Mouse (Mus musculus) midbrain, embryonic 11.5 days (tissue): Measurements from ENCODE around the gene Clec16a. TPM values are rescaled to one million over a fixed set of nuclear protein-coding genes. Genes with fewer than 3 reads are reported as not detected.

Experiments used
- ATAC-seq: fragments of 200-750 bp; cut with Nextera tagmentation; 2 replicates; pipeline ENCODE4 v1.8.0; 2017; ENCODE audit warnings: moderate TSS enrichment, moderate library complexity; ENCODE audit not compliant: low FRiP score
- DNase-seq: peaks from one replicate; pipeline ENCODE4 v3.0.0; 2015; ENCODE audit warnings: low spot score; ENCODE audit errors: missing footprints
- H3K27ac ChIP-seq: fragments of 300-500 bp; sonication (generic); 2 replicates; pipeline ENCODE4 v1.5.1; 2014; ENCODE audit warnings: low read depth, low read length
- H3K27me3 ChIP-seq: fragments of 300-500 bp; sonication (generic); 2 replicates; pipeline ENCODE4 v1.6.1; 2014; ENCODE audit warnings: mild to moderate bottlenecking, low read length, moderate library complexity, mixed read lengths; ENCODE audit not compliant: control insufficient read depth, insufficient read depth
- H3K36me3 ChIP-seq: fragments of 300-500 bp; sonication (generic); 2 replicates; pipeline ENCODE4 v1.6.1; 2014; ENCODE audit warnings: mild to moderate bottlenecking, low read length, moderate library complexity, mixed read lengths; ENCODE audit not compliant: control insufficient read depth, insufficient read depth
- H3K4me1 ChIP-seq: fragments of 300-500 bp; sonication (generic); 2 replicates; pipeline ENCODE4 v1.6.1; 2014; ENCODE audit warnings: low read length; ENCODE audit not compliant: control insufficient read depth, insufficient read depth
- H3K4me2 ChIP-seq: fragments of 300-500 bp; sonication (generic); 2 replicates; pipeline ENCODE4 v1.6.1; 2014; ENCODE audit warnings: mild to moderate bottlenecking, moderate library complexity
- H3K4me3 ChIP-seq: fragments of 300-500 bp; sonication (generic); 2 replicates; pipeline ENCODE4 v1.5.1; 2014; ENCODE audit warnings: low read depth, low read length
- H3K9ac ChIP-seq: fragments of 300-500 bp; sonication (generic); 2 replicates; pipeline ENCODE4 v1.6.1; 2014; ENCODE audit warnings: low read length
- H3K9me3 ChIP-seq: fragments of 300-500 bp; sonication (generic); 2 replicates; pipeline ENCODE4 v1.6.1; 2016; ENCODE audit warnings: low read length; ENCODE audit not compliant: control insufficient read depth
- WGBS: fragments of 180-500 bp; shearing (Covaris S2); extraction: QIAGEN DNeasy Blood & Tissue Kit; methylation state at CpG from one replicate; pipeline ENCODE4 v1.1.7; 2014; 5-methylcytosine and 5-hydroxymethylcytosine counted together
- polyA plus RNA-seq: library from polyadenylated mRNA; unstranded; fragments of >200 nt; fragmentation: Nextera tagmentation; extraction: Ambion mirVana; gene quantifications from 2 replicates; pipeline ENCODE4 v1.2.1, GENCODE M21; 2014

Gene Clec16a
- 41.2 and 43.4 TPM in 2 replicates for polyA plus RNA-seq

DNA sequence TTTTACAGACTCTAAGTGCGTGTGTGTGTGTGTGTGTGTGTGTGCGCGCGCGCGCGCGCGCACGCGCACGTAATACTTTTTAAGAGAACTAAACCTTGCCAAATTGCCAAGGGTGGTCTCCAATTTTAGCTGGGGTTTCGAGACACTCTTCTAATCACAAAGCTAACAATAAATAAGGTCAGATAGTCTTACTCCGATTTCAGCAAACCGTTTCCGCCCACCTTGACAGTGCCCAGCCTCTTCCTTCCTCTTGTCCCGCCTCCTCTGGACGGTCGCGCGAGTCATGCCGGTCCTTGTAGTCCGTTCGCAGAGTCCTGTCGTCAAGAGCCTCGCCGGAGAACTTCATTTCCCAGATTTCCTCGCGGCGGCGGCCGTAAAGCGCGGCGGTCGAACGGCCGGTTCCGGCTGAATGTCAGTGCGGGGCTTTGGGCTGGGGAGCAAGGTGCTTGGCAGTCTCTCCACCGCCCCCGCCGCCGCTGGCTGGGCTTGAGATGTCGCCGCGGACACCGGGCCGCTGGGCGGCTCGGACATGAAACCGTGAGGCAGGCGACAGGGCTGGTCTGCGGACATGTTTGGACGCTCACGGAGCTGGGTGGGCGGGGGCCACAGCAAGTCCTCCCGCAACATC is at the start of gene Clec16a:
TSS of gene Clec16a (plus strand) at position 345 of the 628 bp plus-strand sequence.
- ATAC-seq = peak; percentile 89
- peak within 1 kb of the TSS; percentile 79 for H3K9ac ChIP-seq
- H3K4me3 ChIP-seq = peak within 1 kb of the TSS; percentile 80
- H3K9me3 ChIP-seq = no peaks in the 10 kb centered on the region
- WGBS = under 1% methylated on average over 58 of the region's 58 CpGs
- peaks cover 25% of the 10 kb centered on the region for H3K4me1 ChIP-seq
- peak within 1 kb of the TSS; percentile 46 for H3K4me2 ChIP-seq
- H3K27ac ChIP-seq = no peak within 1 kb of the TSS
- peak; percentile 100 for DNase-seq
- no peaks in the 10 kb centered on the region for H3K27me3 ChIP-seq
- no peaks in the 10 kb centered on the region for H3K36me3 ChIP-seq

DNA sequence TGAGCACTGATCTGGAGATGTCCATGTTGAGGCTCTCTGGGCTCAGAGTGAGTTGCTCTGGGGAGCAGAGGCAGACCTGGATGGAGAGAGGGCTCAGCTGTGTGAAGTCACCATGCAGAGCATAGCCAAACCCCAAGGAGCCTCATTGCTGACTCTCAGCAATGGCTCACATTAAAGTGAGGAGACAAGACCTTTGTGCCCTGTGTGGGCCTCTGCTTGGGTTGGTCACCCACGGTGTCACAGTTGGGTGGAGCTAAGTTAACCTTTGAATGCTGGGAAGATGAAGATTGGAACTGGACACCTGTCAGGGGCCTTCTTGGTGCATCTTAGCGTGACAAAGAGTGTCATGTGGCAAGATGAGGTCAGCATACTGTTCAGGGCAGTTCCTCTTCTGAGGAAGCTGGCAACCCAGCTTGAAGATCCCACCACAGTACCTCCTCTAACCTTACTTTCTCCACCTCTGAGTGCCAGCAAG is 49.3 kb upstream of the Clec16a start:
- Histone ChIP-seq H3K4me3 (no peak overlapping the region), H3K9me3 (no peaks in the 10 kb centered on the region), H3K4me1 (no peaks in the 10 kb centered on the region), H3K27ac (no peak overlapping the region), H3K9ac (no peak overlapping the region), H3K27me3 (no peaks in the 10 kb centered on the region), H3K4me2 (no peak overlapping the region), H3K36me3 (no peaks in the 10 kb centered on the region)
- no peak for DNase-seq
- 68% methylated on average over 2 of the region's 2 CpGs for WGBS
- no peak for ATAC-seq

DNA sequence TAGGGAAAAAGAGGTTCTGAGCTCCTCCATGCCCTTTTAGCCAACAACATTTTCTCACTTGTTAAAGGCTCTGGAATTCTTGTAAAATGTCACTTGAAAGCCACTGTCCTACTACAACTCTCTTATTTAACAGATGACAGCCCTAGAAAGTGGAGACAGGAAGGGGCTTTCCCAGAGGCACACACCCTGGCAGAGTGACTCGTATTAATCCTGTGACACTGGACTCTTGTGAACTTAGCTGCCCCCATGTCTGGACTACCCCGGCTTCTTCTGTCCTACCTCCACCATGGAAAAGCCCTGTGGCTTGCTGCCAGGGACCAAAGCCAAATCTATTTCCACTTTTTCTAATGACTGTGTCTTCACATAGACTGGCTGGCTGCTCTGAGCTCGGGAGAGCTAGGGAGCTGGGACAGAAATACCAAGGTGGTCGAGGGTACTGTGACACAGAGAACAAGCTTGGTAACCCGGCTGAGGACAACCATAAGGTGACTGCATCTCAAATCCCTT is 47.0 kb upstream of the Clec16a start:
- Histone ChIP-seq H3K4me3 (no peak overlapping the region), H3K4me1 (no peaks in the 10 kb centered on the region), H3K9ac (no peak overlapping the region), H3K27ac (no peak overlapping the region), H3K36me3 (no peaks in the 10 kb centered on the region), H3K9me3 (no peaks in the 10 kb centered on the region), H3K27me3 (no peaks in the 10 kb centered on the region), H3K4me2 (no peak overlapping the region)
- ATAC-seq (no peak), DNase-seq (no peak)
- WGBS = 81% methylated on average over 5 of the region's 5 CpGs

DNA sequence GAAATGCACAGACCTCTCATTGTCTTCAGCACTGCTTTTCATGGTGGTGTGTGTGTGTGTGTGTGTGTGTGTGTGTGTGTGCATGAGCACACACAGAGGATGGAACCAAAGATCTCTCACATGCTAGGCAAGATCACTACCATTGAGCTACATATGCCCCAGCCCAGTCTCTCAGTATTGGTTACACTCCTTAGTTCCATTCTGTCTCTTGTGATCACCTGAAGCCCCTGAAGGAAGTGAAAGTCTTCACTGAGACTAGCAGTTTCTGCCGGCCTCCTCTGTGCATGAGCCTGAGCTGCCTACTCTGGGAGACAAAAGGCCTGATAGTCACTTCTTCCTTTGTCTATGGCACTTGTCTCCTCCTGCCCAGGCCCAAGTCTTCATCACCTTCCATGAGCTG is 46.0 kb upstream of the Clec16a start:
- WGBS = 45% methylated on average over 1 of the region's 1 CpGs
- DNase-seq (no peak), ATAC-seq (no peak)
- H3K4me2 ChIP-seq = no peak overlapping the region
- no peaks in the 10 kb centered on the region for H3K27me3 ChIP-seq
- H3K4me3 ChIP-seq = no peak overlapping the region
- H3K27ac ChIP-seq = no peak overlapping the region
- no peaks in the 10 kb centered on the region for H3K9me3 ChIP-seq
- no peaks in the 10 kb centered on the region for H3K36me3 ChIP-seq
- no peaks in the 10 kb centered on the region for H3K4me1 ChIP-seq
- no peak overlapping the region for H3K9ac ChIP-seq

DNA sequence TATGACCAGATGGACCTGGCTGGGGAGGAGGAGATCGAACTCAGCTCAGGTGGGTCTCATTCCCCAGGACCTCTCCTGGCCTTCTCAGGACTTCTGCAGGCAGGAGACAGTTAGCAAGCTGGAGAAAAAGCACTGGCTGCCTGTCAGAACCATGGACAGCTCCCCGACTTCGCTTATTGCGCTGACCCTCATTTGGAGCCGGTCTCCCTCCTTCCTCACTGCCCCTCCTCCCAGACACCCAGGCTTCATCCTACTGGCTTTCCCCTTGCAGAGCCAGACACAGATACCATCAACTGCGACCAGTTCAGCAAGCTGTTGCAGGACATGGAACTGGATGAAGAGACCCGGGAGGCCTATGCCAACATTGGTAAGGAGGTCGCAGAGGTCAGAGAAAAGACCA is 43.3 kb upstream of the Clec16a start:
- peak; percentile 92 for DNase-seq
- 12% methylated on average over 8 of the region's 8 CpGs for WGBS
- Histone ChIP-seq H3K36me3 (no peaks in the 10 kb centered on the region), H3K4me1 (no peaks in the 10 kb centered on the region), H3K9me3 (no peaks in the 10 kb centered on the region), H3K27me3 (no peaks in the 10 kb centered on the region), H3K9ac (no peak overlapping the region), H3K27ac (no peak overlapping the region), H3K4me3 (no peak overlapping the region), H3K4me2 (no peak overlapping the region)
- no peak for ATAC-seq

DNA sequence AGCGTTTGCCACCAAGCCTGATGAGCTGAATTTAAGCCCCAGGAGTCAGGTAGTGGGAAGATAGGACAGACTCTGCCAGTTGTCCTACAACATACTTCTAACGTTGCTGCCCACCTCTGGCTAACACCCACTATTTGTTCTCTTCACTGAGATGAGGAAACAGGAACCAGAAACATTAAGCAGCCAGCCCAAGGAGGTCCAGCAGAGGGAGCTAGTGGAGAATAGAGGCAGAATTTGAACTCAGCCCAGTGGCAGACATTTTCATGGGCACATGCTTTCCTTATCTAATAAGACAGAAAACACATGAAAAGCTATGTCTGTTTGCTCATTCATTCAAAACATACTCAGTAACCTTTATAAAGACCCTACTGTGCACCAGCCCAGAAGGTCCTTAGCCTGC is 42.1 kb upstream of the Clec16a start:
- Histone ChIP-seq H3K4me1 (no peaks in the 10 kb centered on the region), H3K4me2 (no peak overlapping the region), H3K9me3 (no peaks in the 10 kb centered on the region), H3K9ac (no peak overlapping the region), H3K27me3 (no peaks in the 10 kb centered on the region), H3K4me3 (no peak overlapping the region), H3K36me3 (no peaks in the 10 kb centered on the region), H3K27ac (no peak overlapping the region)
- WGBS = 72% methylated on average over 2 of the region's 2 CpGs
- DNase-seq (no peak), ATAC-seq (no peak)

DNA sequence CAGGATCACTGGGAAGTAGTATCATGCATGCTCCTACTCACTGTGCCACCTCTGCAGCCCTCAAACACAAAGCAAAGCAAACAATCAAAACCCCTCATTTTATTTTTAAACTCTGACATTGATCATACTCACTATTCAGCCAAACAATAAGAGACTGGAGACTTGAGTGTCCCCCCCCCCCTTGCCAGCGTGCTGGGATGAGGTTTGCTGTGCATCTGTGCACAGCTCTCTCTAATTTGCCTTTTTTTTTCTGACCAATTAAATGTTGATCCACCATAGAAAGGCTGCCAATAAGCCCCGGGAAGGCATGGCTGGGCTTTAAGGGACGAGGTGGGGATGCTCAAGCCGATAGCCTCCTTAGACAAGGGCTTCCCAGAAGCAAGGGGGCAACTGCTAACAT is 37.7 kb upstream of the Clec16a start:
- Histone ChIP-seq H3K36me3 (no peaks in the 10 kb centered on the region), H3K9ac (no peak overlapping the region), H3K9me3 (no peaks in the 10 kb centered on the region), H3K4me1 (no peaks in the 10 kb centered on the region), H3K4me3 (no peak overlapping the region), H3K27ac (no peak overlapping the region), H3K4me2 (no peak overlapping the region), H3K27me3 (no peaks in the 10 kb centered on the region)
- no peak for ATAC-seq
- no peak for DNase-seq
- WGBS = 67% methylated on average over 4 of the region's 4 CpGs

DNA sequence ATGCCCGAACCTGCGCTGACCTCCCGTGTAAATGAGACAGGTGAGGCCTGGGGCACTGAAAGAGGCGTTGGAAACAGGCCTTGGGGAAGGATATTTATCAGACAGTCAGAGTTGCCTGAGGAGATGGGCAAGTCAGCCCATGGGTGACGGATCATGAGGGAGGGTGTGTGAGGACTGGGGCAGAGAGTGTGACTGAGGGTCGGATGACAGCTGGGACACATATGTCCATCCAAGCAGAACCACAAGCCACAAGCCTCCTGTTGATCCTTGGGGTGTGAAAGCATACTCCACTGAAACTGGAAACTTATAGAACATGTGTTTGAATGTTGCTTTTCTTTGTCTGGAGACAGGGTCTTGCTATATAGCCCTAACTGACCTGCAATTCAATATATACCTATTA is 36.4 kb upstream of the Clec16a start:
- Histone ChIP-seq H3K4me3 (no peak overlapping the region), H3K36me3 (no peaks in the 10 kb centered on the region), H3K9me3 (no peaks in the 10 kb centered on the region), H3K9ac (no peak overlapping the region), H3K27ac (no peak overlapping the region), H3K4me2 (no peak overlapping the region), H3K27me3 (no peaks in the 10 kb centered on the region), H3K4me1 (no peaks in the 10 kb centered on the region)
- DNase-seq (no peak), ATAC-seq (no peak)
- 71% methylated on average over 6 of the region's 6 CpGs for WGBS

DNA sequence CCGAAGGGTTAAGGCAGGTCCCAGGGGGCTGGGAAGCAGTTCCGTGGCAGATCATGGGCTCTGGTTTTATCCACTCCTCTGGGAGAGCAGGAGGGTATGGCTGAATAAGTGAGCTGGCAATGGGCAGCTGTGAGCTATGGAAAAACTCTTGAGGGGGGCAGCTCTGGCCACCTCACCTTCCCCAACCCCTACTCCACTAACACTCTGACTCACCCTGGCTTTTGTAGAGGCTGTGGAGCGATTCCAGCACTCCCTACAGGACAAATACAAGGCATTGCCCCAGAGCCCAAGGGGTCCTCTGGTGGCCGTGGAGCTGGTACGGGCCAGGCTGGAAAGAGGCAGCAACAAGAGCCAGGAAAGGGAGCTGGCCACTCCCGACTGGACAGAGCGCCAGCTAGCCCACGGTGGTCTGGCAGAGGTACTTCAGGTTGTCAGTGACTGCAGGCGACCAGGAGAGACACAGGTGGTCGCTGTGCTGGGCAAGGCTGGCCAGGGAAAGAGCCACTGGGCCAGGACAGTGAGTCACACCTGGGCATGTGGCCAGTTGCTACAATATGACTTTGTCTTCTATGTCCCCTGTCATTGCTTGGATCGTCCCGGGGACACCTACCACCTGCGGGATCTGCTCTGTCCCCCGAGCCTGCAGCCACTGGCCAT is 34.5 kb upstream of the Clec16a start:
- no peak for ATAC-seq
- no peaks in the 10 kb centered on the region for H3K4me1 ChIP-seq
- H3K36me3 ChIP-seq = no peaks in the 10 kb centered on the region
- WGBS = 61% methylated on average over 14 of the region's 14 CpGs
- H3K27ac ChIP-seq = no peak overlapping the region
- H3K27me3 ChIP-seq = no peaks in the 10 kb centered on the region
- no peak overlapping the region for H3K4me3 ChIP-seq
- H3K9me3 ChIP-seq = no peaks in the 10 kb centered on the region
- DNase-seq = no peak
- H3K4me2 ChIP-seq = no peak overlapping the region
- H3K9ac ChIP-seq = no peak overlapping the region
